ENCODE assay signal across 8 mouse cellular contexts in the genomic region with DNA sequence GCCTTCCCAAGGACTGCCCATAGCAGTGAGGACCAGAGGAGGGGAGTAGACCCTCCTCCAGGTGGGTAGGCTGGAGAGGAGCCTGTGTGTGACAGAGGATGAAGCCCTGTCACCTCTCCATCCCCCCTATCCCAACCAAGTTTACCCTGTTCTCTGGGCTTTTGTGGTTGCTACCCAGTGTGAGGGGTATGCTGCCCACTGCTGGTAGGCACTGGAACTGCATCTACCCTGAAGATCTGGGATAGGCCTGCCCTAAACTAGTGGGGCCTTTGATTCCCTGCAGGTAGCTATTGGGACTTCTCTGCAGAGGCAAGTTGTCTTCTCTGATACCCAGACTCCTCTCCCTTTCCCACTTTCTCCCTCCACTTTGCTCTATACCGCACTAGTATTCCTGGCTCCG. TPM values are rescaled to one million over a fixed set of nuclear protein-coding genes. Genes with fewer than 3 reads are reported as not detected.
A peak's percentile ranks its signal among the peaks of the same experiment; 100 is the strongest.
DNase-seq lines count a peak whose midpoint lies in the region; ATAC-seq and TF ChIP-seq lines count a peak whose summit lies in the region.
"Had no signal": no experiment of that assay in that cellular context is flagged by ENCODE, and none has a peak within 500 bp of the region (broad histone marks: within the 10 kb centered on the region; RNA-seq: fewer than 3 reads in every experiment).

No protein-coding gene starts in this region.

- TF ChIP-seq CTCF in brain, embryonic 14.5 days (IDR thresholded peaks at IDR 0.05; ENCODE audit: borderline replicate concordance, extremely low read depth, insufficient read depth, insufficient read length): peak; percentile 95

- no peak overlapping the region for H3K9ac ChIP-seq in neural tube, embryonic 15.5 days (replicated peaks)
- H3K9ac ChIP-seq in forebrain, embryonic 15.5 days (replicated peaks): no peak overlapping the region
- H3K9ac ChIP-seq: embryonic facial prominence, embryonic 13.5 days had no signal

- no peaks in the 10 kb centered on the region for H3K9me3 ChIP-seq in neural tube, embryonic 15.5 days (replicated peaks)
- H3K9me3 ChIP-seq in forebrain, embryonic 15.5 days: no peaks in the 10 kb centered on the region
- H3K9me3 ChIP-seq: embryonic facial prominence, embryonic 13.5 days had no signal

- DNase-seq in neural tube, embryonic 10.5 days (ENCODE audit: extremely low spot score, low spot score): peak; percentile 86
- peak; percentile 65 for DNase-seq in brain, embryonic 14.5 days (ENCODE audit: low read depth)
- DNase-seq in kidney, postnatal 10 days: peak; percentile 86
- peak; percentile 46 to 62 for DNase-seq in lung, adult 18-20 months
- DNase-seq in right cerebral cortex, adult 2 months (ENCODE audit: low spot score in 2 of 2): peak; percentile 78 to 81

- H3K4me1 ChIP-seq in neural tube, embryonic 15.5 days: peaks cover 7% of the 10 kb centered on the region; the same call in 1 of the 2 replicates
- no peaks in the 10 kb centered on the region for H3K4me1 ChIP-seq in forebrain, embryonic 15.5 days

- H3K27me3 ChIP-seq in neural tube, embryonic 15.5 days (replicated peaks): peaks cover 9% of the 10 kb centered on the region; the same call in 1 of the 2 replicates
- no peaks in the 10 kb centered on the region for H3K27me3 ChIP-seq in forebrain, embryonic 15.5 days

- ATAC-seq in neural tube, embryonic 15.5 days (ENCODE audit: low FRiP score): no peak
- ATAC-seq in forebrain, embryonic 15.5 days (replicated peaks): 0 out of 2 replicates have a peak, but pooled peaks have one; percentile 19

- no peak overlapping the region for H3K27ac ChIP-seq in neural tube, embryonic 15.5 days (replicated peaks)
- no peak overlapping the region for H3K27ac ChIP-seq in forebrain, embryonic 15.5 days (replicated peaks)
- H3K27ac ChIP-seq: embryonic facial prominence, embryonic 13.5 days had no signal

- no peaks in the 10 kb centered on the region for H3K36me3 ChIP-seq in neural tube, embryonic 15.5 days
- no peaks in the 10 kb centered on the region for H3K36me3 ChIP-seq in forebrain, embryonic 15.5 days
- H3K36me3 ChIP-seq: embryonic facial prominence, embryonic 13.5 days had no signal

- no peak overlapping the region for H3K4me3 ChIP-seq in neural tube, embryonic 15.5 days (replicated peaks)
- no peak overlapping the region for H3K4me3 ChIP-seq in forebrain, embryonic 15.5 days
- H3K4me3 ChIP-seq: embryonic facial prominence, embryonic 13.5 days had no signal

- no peak for TF ChIP-seq POLR2A in brain, embryonic 14.5 days (IDR thresholded peaks at IDR 0.05; ENCODE audit: borderline replicate concordance, extremely low read depth, insufficient read depth, insufficient read length, poor library complexity, severe bottlenecking)

- 66% methylated on average over 2 of the region's 2 CpGs for WGBS in neural tube, embryonic 15.5 days
- WGBS in forebrain, embryonic 15.5 days: 62% methylated on average over 2 of the region's 2 CpGs

- no peak overlapping the region for H3K4me2 ChIP-seq in neural tube, embryonic 15.5 days
- H3K4me2 ChIP-seq in forebrain, embryonic 15.5 days (replicated peaks): no peak overlapping the region
- H3K4me2 ChIP-seq: embryonic facial prominence, embryonic 13.5 days had no signal

RNA-seq across cellular contexts. Expression of gene Zfpm1, which starts 22.6 kb away (rescaled TPM):
- 1.00 and 1.4 TPM in 2 replicates for polyA plus RNA-seq in neural tube, embryonic 15.5 days (2015; fragmentation: Nextera tagmentation; extraction: Ambion mirVana)
- polyA plus RNA-seq in brain, embryonic 14.5 days (2012; rRNA removed): 8.1 and 16.9 TPM in 2 replicates
- polyA plus RNA-seq in forebrain, embryonic 15.5 days (2015; fragmentation: Nextera tagmentation; extraction: Ambion mirVana): 0.89 and 0.92 TPM in 2 replicates
